Comparison of ENCODE assay signal across 20 mouse cellular contexts in genomic region chr7:45864435-45864834, GRCm38 (mm10). TPM values are rescaled to one million over a fixed set of nuclear protein-coding genes. Genes with fewer than 3 reads are reported as not detected.
"Had no signal": no experiment of that assay in that cellular context is flagged by ENCODE, and none has a peak within 500 bp of the region (broad histone marks: within the 10 kb centered on the region; RNA-seq: fewer than 3 reads in every experiment).

No protein-coding gene starts in this region.

- H3K4me2 ChIP-seq: liver, embryonic 12.5 days; neural tube, embryonic 13.5 days; neural tube, embryonic 15.5 days; stomach, embryonic 15.5 days had no signal

- H3K36me3 ChIP-seq: liver, embryonic 12.5 days; midbrain, embryonic 10.5 days; neural tube, embryonic 13.5 days; neural tube, embryonic 15.5 days; stomach, embryonic 15.5 days had no signal

- H3K4me3 ChIP-seq: liver, embryonic 12.5 days; midbrain, embryonic 10.5 days; myocyte; neural tube, embryonic 13.5 days; neural tube, embryonic 15.5 days; stomach, embryonic 15.5 days had no signal

- H3K9me3 ChIP-seq: liver, embryonic 12.5 days; midbrain, embryonic 10.5 days; neural tube, embryonic 13.5 days; neural tube, embryonic 15.5 days; stomach, embryonic 15.5 days had no signal

- ATAC-seq: liver, embryonic 12.5 days; midbrain, embryonic 16.5 days had no signal

- H3K27me3 ChIP-seq: neural tube, embryonic 15.5 days had no signal

- H3K9ac ChIP-seq: liver, embryonic 12.5 days; liver, embryonic 14.5 days; neural tube, embryonic 13.5 days; neural tube, embryonic 15.5 days; stomach, embryonic 15.5 days had no signal

- DNase-seq: lung, adult 18-20 months; lung, postnatal 10 days; midbrain, embryonic 14.5 days; retina, postnatal 1 day; right cerebral cortex, adult 18-20 months; right cerebral cortex, postnatal 14 days; thymus, adult 2 months; thymus, postnatal 25 days; thymus, postnatal 4 days had no signal

- H3K27ac ChIP-seq: liver, embryonic 12.5 days; liver, embryonic 14.5 days; midbrain, embryonic 10.5 days; neural tube, embryonic 13.5 days; neural tube, embryonic 15.5 days; stomach, embryonic 15.5 days; stomach, postnatal 0 days had no signal

RNA-seq across cellular contexts. Expression of gene Syngr4, which starts 32.1 kb away (rescaled TPM):
- total RNA-seq: megakaryocyte-erythroid progenitor cell, adult 5-6 weeks had no signal
- polyA plus RNA-seq: midbrain, embryonic 14.5 days; midbrain, embryonic 16.5 days; neural tube, embryonic 13.5 days; urinary bladder, adult 2 months had no signal
